19 mouse cellular contexts compared by ENCODE assay signal in the genomic region with DNA sequence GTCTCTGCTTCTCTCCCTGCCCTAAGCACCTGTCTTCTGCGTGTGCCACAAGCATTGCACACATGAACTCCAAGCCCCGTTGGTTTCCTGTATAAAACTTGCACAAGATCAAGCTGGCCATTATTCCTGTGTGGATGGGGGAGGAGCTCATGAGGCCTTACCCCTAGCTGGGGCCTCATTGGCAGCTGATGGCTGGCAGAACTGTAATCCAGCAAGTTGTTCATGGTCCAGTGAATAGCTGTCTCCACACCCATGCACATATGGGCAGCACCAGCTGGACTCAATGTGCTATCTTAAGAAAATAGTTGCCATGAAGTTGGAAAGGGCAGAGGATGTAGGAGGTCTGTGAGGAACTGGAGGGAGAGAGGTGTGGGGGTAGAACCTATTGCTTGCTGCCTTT.
DNase-seq lines count a peak whose midpoint lies in the region; ATAC-seq and TF ChIP-seq lines count a peak whose summit lies in the region.
"Had no signal": no experiment of that assay in that cellular context is flagged by ENCODE, and none has a peak within 500 bp of the region (broad histone marks: within the 10 kb centered on the region; RNA-seq: fewer than 3 reads in every experiment).

No protein-coding gene starts in this region.

- peak; percentile 7 to 16 for DNase-seq in cerebellum, postnatal 25 days
- DNase-seq in cerebellum, adult 18-20 months = no peak
- peak; percentile 68 for DNase-seq in hindbrain, postnatal 0 days (ENCODE audit: low spot score)
- DNase-seq in midbrain, embryonic 14.5 days = no peak
- no peak for DNase-seq in midbrain, embryonic 10.5 days (ENCODE audit: low spot score)
- no peak for DNase-seq in frontal cortex, postnatal 36 days (ENCODE audit: low spot score in 2 of 2)
- DNase-seq: adrenal gland, adult 8-10 months; B cell, adult 2 months; cerebellum, adult 9-10 months; embryo, embryonic 11 days; gastrocnemius, postnatal 25 days; kidney, postnatal 10 days; lung, adult 18-20 months; right cerebral cortex, postnatal 25 days; thymus, postnatal 14 days had no signal

- no peak overlapping the region for H3K4me2 ChIP-seq in hindbrain, postnatal 0 days (ENCODE audit: low read depth, low read length)
- H3K4me2 ChIP-seq in hindbrain, embryonic 13.5 days = no peak overlapping the region
- no peak overlapping the region for H3K4me2 ChIP-seq in midbrain, embryonic 14.5 days (ENCODE audit: low read length)
- H3K4me2 ChIP-seq: embryonic facial prominence, embryonic 15.5 days; neural tube, embryonic 13.5 days had no signal

- no peak overlapping the region for H3K9ac ChIP-seq in hindbrain, postnatal 0 days (replicated peaks; ENCODE audit: low read length)
- no peak overlapping the region for H3K9ac ChIP-seq in hindbrain, embryonic 13.5 days
- H3K9ac ChIP-seq in midbrain, embryonic 14.5 days (replicated peaks; ENCODE audit: low read length) = no peak overlapping the region
- H3K9ac ChIP-seq: embryonic facial prominence, embryonic 15.5 days; neural tube, embryonic 13.5 days had no signal

- H3K9me3 ChIP-seq in hindbrain, postnatal 0 days (ENCODE audit: low read length) = no peaks in the 10 kb centered on the region
- no peaks in the 10 kb centered on the region for H3K9me3 ChIP-seq in hindbrain, embryonic 13.5 days
- H3K9me3 ChIP-seq in midbrain, embryonic 14.5 days (ENCODE audit: control insufficient read depth, low read length) = no peaks in the 10 kb centered on the region
- no peaks in the 10 kb centered on the region for H3K9me3 ChIP-seq in midbrain, embryonic 10.5 days (replicated peaks)
- H3K9me3 ChIP-seq: embryonic facial prominence, embryonic 15.5 days; neural tube, embryonic 13.5 days had no signal

- no peak for TF ChIP-seq CTCF in hindbrain, postnatal 0 days (IDR thresholded peaks at IDR 0.05; ENCODE audit: low read depth)

- no peaks in the 10 kb centered on the region for H3K4me1 ChIP-seq in hindbrain, postnatal 0 days (ENCODE audit: insufficient read depth, low read length)
- H3K4me1 ChIP-seq in hindbrain, embryonic 13.5 days (replicated peaks) = no peaks in the 10 kb centered on the region
- H3K4me1 ChIP-seq in midbrain, embryonic 14.5 days (ENCODE audit: control insufficient read depth, insufficient read depth, low read length) = no peaks in the 10 kb centered on the region
- no peaks in the 10 kb centered on the region for H3K4me1 ChIP-seq in midbrain, embryonic 10.5 days
- H3K4me1 ChIP-seq: embryonic facial prominence, embryonic 15.5 days; neural tube, embryonic 13.5 days had no signal

- ATAC-seq in hindbrain, postnatal 0 days = peak; percentile 90
- ATAC-seq in hindbrain, embryonic 13.5 days (ENCODE audit: low FRiP score) = no peak
- peak; percentile 47; the same call in 1 of the 2 replicates for ATAC-seq in midbrain, embryonic 14.5 days (ENCODE audit: low FRiP score, low TSS enrichment)
- ATAC-seq: inflammation-experienced regulatory T-cells, adult 6 months had no signal

- no peak overlapping the region for H3K4me3 ChIP-seq in hindbrain, postnatal 0 days (ENCODE audit: low read length)
- no peak overlapping the region for H3K4me3 ChIP-seq in hindbrain, embryonic 13.5 days
- no peak overlapping the region for H3K4me3 ChIP-seq in midbrain, embryonic 14.5 days (replicated peaks; ENCODE audit: low read depth, low read length)
- no peak overlapping the region for H3K4me3 ChIP-seq in midbrain, embryonic 10.5 days
- H3K4me3 ChIP-seq: embryonic facial prominence, embryonic 15.5 days; neural tube, embryonic 13.5 days had no signal

- H3K36me3 ChIP-seq in hindbrain, postnatal 0 days (ENCODE audit: insufficient read depth, low read length) = no peaks in the 10 kb centered on the region
- H3K36me3 ChIP-seq in hindbrain, embryonic 13.5 days = no peaks in the 10 kb centered on the region
- no peaks in the 10 kb centered on the region for H3K36me3 ChIP-seq in midbrain, embryonic 14.5 days (ENCODE audit: control insufficient read depth, insufficient read depth, low read length)
- no peaks in the 10 kb centered on the region for H3K36me3 ChIP-seq in midbrain, embryonic 10.5 days
- H3K36me3 ChIP-seq: embryonic facial prominence, embryonic 15.5 days; neural tube, embryonic 13.5 days had no signal

- 53% methylated on average over 2 of the region's 2 CpGs for WGBS in hindbrain, postnatal 0 days
- WGBS in hindbrain, embryonic 13.5 days = 70% methylated on average over 2 of the region's 2 CpGs
- 65% methylated on average over 2 of the region's 2 CpGs for WGBS in midbrain, embryonic 14.5 days
- 83% methylated on average over 2 of the region's 2 CpGs for WGBS in midbrain, embryonic 10.5 days

- no peaks in the 10 kb centered on the region for H3K27me3 ChIP-seq in hindbrain, postnatal 0 days (ENCODE audit: insufficient read depth, low read length)
- no peaks in the 10 kb centered on the region for H3K27me3 ChIP-seq in hindbrain, embryonic 13.5 days
- H3K27me3 ChIP-seq in midbrain, embryonic 14.5 days (ENCODE audit: control insufficient read depth, insufficient read depth, low read length) = no peaks in the 10 kb centered on the region
- no peaks in the 10 kb centered on the region for H3K27me3 ChIP-seq in midbrain, embryonic 10.5 days (ENCODE audit: low read depth, poor library complexity, severe bottlenecking)
- H3K27me3 ChIP-seq: embryonic facial prominence, embryonic 15.5 days; neural tube, embryonic 13.5 days had no signal

- H3K27ac ChIP-seq in hindbrain, postnatal 0 days = no peak overlapping the region
- no peak overlapping the region for H3K27ac ChIP-seq in hindbrain, embryonic 13.5 days
- H3K27ac ChIP-seq in midbrain, embryonic 14.5 days (replicated peaks; ENCODE audit: low read depth, low read length) = no peak overlapping the region
- no peak overlapping the region for H3K27ac ChIP-seq in midbrain, embryonic 10.5 days (replicated peaks)
- H3K27ac ChIP-seq: embryonic facial prominence, embryonic 15.5 days; neural tube, embryonic 13.5 days had no signal

Comparison
In these comparisons a context has a peak if more than half of its experiments do, and no peak if none do; other contexts are left out.
1. DNase-seq: peak in cerebellum, postnatal 25 days (2 of 2) and hindbrain, postnatal 0 days (single experiment); none in cerebellum, adult 18-20 months (0 of 2), midbrain, embryonic 14.5 days (single experiment), midbrain, embryonic 10.5 days (single experiment) and frontal cortex, postnatal 36 days (0 of 2).